Mouse (Mus musculus) WW6 (cell line): ENCODE results near the gene Eya3.
A peak's percentile ranks its signal among the peaks of the same experiment; 100 is the strongest.
"Not testable (repeated sequence)": the region's sequence is repeated elsewhere in the genome, so short reads cannot be mapped to it uniquely, and the experiment has no call there.

ENCODE experiments used
- DNase-seq: peaks from one replicate; pipeline ENCODE4 v3.0.0-alpha.2; 2013; ENCODE audit warnings: low read depth, low spot score

Gene Eya3

GRCm38 (mm10) chr4:132638461-132639190 lies at the start of gene Eya3:
TSS of gene Eya3 (plus strand) at chr4:132638987.
- DNase-seq, result peak; percentile 90

GRCm38 (mm10) chr4:132590642-132591041 lies 48.1 kb upstream of the Eya3 start:
- no peak for DNase-seq

- DNase-seq, result no peak
These were observed 45.8 kb upstream of the Eya3 start for GRCm38 (mm10) chr4:132592958-132593357.

GRCm38 (mm10) chr4:132594191-132594590 lies 44.6 kb upstream of the Eya3 start:
- DNase-seq, result peak; percentile 26

- no peak for DNase-seq
These were observed 39.9 kb upstream of the Eya3 start for GRCm38 (mm10) chr4:132598861-132599260.

GRCm38 (mm10) chr4:132599764-132600163 lies 39.0 kb upstream of the Eya3 start:
- DNase-seq, result no peak

GRCm38 (mm10) chr4:132600465-132600864 lies 38.3 kb upstream of the Eya3 start:
- no peak for DNase-seq

- DNase-seq, result not testable (repeated sequence)
These were observed 37.5 kb upstream of the Eya3 start for GRCm38 (mm10) chr4:132601242-132601641.

- DNase-seq, result no peak
These were observed 35.3 kb upstream of the Eya3 start for GRCm38 (mm10) chr4:132603468-132603867.

GRCm38 (mm10) chr4:132605816-132606215 lies 33.0 kb upstream of the Eya3 start:
- DNase-seq, result no peak

GRCm38 (mm10) chr4:132608147-132608546 lies 30.6 kb upstream of the Eya3 start:
- no peak for DNase-seq

- no peak for DNase-seq
These were observed 28.3 kb upstream of the Eya3 start for GRCm38 (mm10) chr4:132610301-132610984.

- DNase-seq, result no peak
These were observed 27.5 kb upstream of the Eya3 start for GRCm38 (mm10) chr4:132611320-132611719.

GRCm38 (mm10) chr4:132617873-132618272 lies 20.9 kb upstream of the Eya3 start:
- DNase-seq, result no peak

GRCm38 (mm10) chr4:132618850-132619375 lies 19.9 kb upstream of the Eya3 start:
- DNase-seq, result no peak

GRCm38 (mm10) chr4:132620134-132620533 lies 18.7 kb upstream of the Eya3 start:
- DNase-seq, result peak; percentile 28

GRCm38 (mm10) chr4:132621287-132622068 lies 17.3 kb upstream of the Eya3 start:
- DNase-seq, result no peak

- peak; percentile 65 for DNase-seq
These were observed 14.6 kb upstream of the Eya3 start for GRCm38 (mm10) chr4:132624034-132624657.

- no peak for DNase-seq
These were observed 10.0 kb upstream of the Eya3 start for GRCm38 (mm10) chr4:132628830-132629229.

- no peak for DNase-seq
These were observed 2.8 kb upstream of the Eya3 start for GRCm38 (mm10) chr4:132635971-132636370.

- no peak for DNase-seq
These were observed 2.2 kb upstream of the Eya3 start for GRCm38 (mm10) chr4:132636554-132636953.
